Mouse (Mus musculus): ENCODE data around the gene Stk32b.

Stk32b gene

DNA sequence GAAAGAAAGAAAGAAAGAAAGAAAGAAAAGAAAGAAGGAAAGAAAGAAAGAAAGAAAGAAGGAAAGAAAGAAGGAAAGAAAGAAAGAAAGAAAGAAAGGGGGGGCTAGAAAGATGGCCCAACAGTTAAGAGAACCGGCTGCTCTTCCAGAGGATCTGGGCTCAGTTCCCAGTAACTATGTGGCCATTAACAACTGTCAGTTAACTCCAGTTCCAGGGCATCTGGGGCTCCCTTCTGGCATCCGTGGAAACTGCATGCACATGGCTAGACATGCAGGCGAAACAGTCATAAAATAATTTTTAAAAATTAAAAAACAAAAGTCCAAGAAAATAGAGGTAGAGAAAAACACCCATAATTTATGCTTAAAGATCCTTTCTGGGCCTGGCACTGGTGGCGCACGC is 181.7 kb downstream of the Stk32b start:
- DNase-seq (ENCODE audit: extremely low read depth, low read depth, low spot score), result no peak

DNA sequence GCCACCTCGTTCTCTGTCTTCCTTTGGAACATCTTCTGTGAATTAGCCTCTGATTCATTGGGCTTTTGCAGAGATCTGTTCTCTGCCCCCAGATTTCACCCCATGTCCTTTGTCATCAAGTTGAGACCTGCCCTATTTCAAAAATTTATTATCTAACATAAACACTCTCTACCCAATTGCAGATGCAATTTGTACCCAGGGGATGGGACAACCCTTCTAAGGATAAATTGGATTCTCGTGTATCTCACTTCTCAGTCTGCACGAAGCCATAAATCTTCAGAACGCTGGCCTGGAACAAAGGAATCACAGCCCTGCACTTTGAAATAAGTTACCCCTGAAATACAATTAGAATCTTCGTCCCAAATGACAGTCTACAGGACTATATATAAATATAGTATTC is 191.6 kb downstream of the Stk32b start:
- DNase-seq (ENCODE audit: extremely low read depth, low read depth, low spot score), result no peak

DNA sequence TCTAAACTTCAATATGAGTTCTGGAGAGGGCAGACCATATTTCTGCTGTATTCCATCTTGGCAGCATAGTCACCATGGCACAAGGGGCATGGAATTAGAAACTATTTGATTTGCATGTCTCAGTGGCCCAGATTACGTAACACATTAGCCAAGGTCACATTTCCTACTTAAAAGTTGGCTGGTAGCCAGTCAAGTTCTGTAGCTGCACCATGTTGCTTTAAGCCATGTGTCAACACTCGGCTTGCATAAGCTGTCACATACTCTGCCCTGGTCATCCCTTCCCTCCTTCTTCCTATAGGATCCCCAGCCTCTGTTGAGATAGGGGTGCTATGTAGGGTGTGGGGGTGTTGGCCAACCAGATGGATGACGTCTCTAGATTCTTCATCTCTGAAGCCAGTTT is 196.5 kb downstream of the Stk32b start:
- no peak for DNase-seq (ENCODE audit: extremely low read depth, low read depth, low spot score)

DNA sequence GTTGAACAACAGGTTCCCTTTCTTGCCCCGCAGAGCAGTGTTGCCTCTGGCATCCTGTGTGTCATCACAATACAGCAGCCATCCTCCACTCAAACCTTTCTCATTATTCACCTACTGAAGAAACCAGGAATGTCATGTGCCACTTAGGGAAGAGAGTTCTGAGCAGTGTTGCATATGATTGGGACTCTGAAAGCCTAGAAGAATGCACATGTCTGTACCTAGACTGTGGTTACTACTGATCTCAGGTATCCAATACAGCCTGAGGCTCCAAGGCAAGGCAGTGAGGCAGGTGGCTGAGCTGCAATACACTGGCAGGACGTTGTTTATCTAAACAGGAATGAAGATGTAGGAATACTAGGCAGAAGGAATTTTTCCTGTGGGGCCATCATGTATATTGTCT is 204.5 kb downstream of the Stk32b start:
- no peak for DNase-seq (ENCODE audit: extremely low read depth, low read depth, low spot score)

DNA sequence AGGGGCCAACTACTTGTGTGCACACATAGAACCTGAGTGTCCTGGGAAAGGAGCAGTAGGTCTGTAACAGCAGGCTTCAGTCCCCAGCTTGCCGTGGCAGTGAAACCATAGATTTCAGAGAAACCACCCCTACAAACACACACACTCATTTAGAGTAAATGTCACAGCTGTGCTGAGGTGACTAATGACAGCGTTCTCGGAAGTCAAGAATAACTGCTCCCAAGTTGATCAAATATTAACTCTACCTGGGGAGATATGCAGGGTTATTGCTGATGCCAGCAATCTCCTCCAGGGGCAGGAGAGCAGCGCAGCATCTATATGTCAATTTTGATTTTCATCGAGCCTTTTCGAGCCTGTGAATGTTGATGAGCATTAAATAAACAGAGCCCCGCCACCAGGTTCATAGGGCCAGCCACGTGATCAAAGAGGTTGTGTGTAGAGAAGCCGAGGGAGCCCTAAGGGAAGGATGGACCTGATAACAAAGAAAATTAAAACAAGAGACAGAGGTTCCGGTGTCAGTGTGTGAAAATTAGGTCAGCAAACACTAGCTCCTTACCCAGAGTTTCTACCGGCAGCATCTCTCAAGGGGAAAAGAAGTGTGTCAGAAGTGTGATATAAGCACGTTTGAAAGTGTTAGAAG is 210.0 kb downstream of the Stk32b start:
- DNase-seq (ENCODE audit: extremely low read depth, low read depth, low spot score), result no peak

DNA sequence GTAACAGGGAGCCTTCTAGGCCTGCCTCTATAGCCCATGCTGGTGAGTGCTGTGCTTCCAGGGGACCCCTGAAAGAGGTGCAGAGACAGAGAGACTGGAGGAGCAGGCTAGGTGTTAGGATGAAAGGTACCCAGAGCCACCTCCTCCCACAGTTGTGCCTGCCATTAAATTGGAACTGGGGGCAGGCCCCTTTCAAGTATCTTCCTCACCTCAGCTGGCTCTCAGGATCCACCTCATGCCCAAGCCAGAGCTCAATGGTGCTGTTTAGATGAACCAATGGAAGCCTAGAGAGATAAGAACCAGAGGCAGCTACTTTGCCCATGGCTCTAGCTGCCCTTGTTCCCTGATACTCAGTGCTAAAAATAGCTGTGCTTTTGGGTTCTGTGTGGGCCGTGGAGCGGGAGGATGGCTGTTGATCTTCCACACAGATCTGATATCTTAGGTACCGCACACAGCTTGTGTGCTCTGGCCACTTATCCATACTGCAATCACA is 221.9 kb downstream of the Stk32b start:
- no peak for DNase-seq (ENCODE audit: extremely low read depth, low read depth, low spot score)

DNA sequence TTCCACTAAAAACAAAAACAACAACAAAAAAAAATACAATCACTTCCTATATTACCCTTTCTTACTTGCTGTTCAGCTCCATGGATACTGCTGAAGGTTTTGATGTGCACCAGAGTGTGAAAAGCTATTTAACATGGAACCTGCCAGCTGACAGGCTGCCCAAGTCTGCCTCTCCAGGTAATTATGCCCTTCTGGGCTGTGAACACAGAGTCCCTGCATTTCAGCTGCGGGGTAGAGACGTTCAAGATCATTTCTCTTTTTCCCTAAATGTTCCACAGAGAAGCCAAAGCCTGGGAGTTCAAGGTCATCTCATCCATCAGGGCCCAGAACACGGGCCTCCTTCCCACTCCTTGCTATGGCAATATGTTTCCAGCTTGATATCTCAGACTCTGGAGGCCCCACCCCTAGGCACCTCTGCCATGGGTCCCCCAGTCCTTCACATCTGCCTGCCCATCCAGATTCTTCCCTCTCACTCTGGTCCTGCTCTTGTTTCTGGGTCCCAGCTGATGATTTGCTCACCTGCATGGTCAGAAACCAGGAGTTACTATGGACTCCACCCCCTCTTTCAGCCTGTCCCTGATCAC is 244.9 kb downstream of the Stk32b start:
- no peak for DNase-seq (ENCODE audit: extremely low read depth, low read depth, low spot score)

DNA sequence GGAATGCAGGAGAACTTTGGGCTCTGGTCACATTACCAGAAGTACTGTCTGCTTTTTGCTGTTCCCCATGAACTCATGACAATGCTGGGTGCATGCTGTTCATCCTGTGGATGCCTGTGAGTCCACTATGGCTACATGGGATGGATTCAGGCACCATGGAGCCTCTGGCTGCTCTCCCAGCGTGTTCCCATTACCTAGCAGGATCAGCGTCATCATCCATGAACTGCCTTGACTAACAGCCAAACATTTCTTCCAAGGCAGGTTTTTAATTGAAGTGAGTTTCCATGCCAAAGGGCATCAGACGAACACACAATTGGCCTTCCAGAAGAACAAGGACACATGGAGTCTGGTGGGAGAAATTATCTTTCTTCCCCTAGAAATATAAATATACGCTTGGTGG is 245.4 kb downstream of the Stk32b start:
- no peak for DNase-seq (ENCODE audit: extremely low read depth, low read depth, low spot score)

DNA sequence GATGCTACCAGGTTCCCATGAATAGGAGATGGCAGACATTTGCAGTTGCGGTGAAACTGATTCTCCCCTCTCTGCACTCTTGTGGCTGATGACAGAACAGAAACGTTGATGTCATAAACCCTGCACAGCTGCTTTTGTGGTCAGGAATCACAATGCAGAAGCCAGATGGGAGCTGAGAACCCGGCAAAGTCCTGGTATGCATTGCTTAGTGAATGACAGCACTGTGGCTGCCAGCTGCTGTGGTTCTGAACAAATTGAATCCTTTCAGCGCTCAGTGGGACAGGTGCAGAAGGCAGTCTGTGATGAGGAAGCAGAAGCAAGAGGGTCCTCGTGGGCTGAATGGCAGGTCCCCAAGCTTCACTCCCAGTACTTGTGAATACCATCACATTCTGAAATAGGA is 247.9 kb downstream of the Stk32b start:
- no peak for DNase-seq (ENCODE audit: extremely low read depth, low read depth, low spot score)

DNA sequence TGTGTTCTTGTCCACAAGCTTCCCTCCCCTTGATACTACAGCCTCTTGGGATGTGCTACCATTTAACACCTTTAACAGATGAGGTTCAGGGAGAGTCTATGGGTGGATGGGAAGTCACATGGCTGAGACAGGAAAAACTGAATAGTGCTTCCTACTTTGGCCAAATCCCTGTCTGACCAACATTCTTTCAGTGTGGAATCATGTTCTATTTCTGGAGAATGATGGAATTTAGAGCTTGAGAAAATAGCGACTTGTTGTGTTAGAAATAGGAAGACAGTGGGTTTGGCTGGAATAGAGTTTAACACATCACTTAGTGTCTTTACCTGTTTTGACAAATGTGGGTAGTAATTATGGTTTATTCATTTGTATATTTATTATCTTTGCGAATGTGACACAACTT is 249.3 kb downstream of the Stk32b start:
- no peak for DNase-seq (ENCODE audit: extremely low read depth, low read depth, low spot score)

DNA sequence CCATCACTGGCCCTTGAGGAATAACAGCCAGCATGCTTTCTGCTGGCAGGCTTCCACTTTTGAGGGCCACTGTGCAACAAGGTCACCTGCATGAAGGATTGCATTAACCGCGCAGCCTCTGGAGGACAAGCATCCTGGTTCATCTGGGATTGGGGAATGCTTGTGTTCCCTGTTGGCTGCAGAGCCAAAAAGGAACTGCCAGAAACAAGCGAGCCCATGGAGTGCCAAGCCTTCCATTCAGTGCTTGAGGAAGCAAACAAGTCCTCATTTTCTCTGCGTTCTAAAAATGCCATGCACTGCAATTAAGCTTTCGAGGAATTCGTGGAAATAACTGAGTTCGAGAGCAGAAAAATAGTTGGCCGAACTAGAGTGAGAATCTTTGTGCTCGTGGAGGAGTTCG is 251.5 kb downstream of the Stk32b start:
- DNase-seq (ENCODE audit: extremely low read depth, low read depth, low spot score), result no peak

DNA sequence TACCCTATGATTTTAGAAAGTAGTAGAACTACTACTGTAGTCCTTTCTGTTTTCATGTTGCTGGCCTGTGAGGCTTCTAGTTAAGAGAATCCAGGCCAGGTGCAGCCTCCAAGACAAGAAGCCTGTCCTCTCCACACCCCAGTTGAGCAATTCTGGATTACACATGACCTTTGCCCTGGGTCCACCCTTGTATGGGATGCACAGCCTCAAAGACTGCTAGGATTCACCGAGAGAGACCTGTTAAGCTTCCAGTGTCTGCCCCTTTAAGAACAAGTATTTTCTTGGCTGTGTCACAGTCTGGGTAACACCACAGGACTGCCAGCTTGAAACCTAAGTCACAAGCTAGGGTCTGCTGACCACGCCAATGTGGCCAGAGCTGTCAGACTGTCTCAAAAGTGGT is 258.7 kb downstream of the Stk32b start:
- no peak for DNase-seq (ENCODE audit: extremely low read depth, low read depth, low spot score)

DNA sequence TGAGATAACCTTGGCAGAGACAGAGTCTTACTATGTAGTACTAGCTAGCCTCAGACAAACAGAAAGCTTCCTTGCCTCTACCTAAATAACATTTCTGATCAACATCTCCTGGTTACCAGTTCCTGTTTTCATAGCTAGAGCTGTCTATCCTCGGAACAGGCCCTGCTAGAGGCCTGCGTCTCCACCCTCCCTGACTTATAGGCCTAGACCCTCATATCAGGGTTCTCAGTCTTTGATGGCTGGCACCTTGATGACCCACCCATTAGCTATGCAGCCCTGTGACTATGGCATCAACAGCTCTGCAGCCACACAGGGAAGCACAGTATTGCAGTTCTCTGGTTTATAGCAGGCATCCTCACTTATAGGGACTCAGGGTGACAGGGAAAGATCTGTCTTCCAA is 259.1 kb downstream of the Stk32b start:
- DNase-seq (ENCODE audit: extremely low read depth, low read depth, low spot score), result no peak

DNA sequence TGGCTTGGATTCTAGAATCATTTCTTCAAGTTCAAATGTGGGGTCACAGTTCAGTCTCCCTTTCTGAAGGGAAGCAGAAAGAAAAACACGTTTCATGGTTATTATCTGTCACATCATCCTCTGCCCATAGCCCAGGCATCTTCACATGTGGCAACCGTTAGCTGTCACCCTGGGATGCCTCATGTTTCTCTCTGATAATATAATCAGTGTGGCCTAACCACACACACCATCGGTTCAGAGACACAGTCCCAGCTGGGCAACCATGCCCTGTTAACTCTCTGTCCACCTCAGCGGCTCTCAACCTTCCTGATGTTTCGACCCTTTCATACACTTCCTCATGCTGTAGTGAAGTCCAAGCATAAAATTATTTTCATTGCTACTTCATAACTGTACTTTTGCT is 259.8 kb downstream of the Stk32b start:
- no peak for DNase-seq (ENCODE audit: extremely low read depth, low read depth, low spot score)

DNA sequence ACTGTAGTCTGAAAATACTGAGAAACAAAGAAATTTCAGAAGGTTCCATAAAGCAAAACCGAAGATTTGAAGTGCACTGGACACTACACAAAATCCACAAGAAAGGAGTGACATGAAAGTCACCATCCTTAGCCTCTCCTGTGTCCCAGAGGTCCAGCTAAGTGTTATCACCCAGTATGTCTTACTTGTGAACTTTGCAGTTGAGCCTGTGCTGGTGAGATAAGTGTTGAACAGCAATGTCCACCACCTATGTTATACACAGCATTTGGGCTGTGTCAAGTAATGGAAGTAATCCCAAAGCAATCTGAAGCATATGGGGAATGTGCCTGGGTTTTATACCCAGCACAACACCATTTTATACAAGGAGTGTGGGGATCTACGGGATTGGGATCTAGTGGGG is 260.4 kb downstream of the Stk32b start:
- no peak for DNase-seq (ENCODE audit: extremely low read depth, low read depth, low spot score)

DNA sequence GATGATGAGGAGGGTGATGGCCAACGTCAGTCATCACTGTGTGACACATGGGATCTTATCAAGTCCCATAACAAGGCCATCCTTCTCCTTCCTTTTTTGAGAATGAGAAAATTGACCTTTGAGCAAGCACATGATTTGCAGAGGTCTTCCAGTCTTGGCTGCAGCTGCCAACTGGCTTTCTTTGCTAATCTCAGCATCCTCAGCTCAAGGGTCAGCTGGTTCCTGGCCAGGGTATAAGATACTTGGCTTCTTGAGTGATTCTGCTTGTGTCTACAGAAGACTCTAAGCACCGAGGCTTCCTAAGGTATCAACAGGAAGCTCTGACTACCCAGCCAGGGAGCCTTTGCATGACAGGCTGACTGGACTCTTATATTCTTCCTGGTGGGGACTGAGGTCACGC is 269.4 kb downstream of the Stk32b start:
- no peak for DNase-seq (ENCODE audit: extremely low read depth, low read depth, low spot score)

DNA sequence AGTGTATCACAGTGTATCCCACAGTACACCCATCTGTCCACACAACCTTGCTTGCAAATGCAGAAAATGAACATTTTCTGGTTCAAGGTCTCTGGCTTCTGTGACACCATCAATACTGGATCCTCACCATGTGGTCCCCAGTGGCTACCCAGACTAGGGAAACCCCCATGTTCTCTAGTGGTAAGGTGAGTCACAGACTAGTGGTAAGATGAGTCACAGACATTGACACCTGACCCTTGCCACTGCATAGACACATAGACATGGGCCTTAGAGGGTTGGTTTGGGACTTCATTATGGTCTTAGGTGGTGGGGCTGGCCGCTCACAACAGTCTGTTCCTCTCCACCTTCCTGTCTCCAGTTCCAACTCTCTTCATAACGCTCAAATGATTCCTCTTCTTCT is 274.2 kb downstream of the Stk32b start:
- DNase-seq (ENCODE audit: extremely low read depth, low read depth, low spot score), result no peak

DNA sequence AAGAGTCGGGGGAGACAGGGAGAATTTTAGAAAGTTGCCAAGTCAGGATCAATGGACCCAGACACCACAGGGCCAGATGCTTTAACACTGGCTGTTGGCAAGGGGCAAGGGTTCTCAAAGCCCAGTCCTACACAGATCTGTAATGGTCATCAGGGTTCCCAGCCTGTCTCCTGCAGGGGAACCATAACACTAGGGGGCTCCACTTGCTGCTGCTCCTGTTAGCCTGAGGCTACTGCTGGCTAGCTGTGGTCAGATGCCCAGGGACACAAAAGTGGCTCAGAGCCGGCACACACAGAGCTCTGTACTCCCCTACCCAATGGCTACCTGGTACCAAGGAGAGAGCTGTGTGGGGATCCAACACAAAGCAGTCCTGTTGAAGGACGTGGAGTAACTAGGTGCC is 281.6 kb downstream of the Stk32b start:
- DNase-seq (ENCODE audit: extremely low read depth, low read depth, low spot score), result no peak

DNA sequence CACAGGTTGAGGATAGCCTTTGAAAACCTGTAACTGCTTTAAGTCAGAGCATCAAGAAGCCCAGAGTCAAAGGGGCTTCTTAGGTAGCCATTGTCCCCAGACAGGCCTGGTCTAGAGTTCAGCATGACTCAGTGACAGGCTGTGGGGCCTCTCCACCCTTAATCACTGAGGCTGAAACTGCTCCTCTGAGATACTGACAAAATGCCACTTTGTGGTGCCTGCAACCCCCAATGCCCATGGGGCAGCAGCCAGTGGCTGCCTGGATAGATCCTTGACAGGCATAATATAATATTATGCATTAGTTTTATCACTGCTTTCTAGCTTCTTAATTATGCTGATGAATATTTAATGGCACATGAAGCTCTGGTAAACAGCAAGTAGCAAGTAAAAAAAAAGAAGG is 289.8 kb downstream of the Stk32b start:
- DNase-seq (ENCODE audit: extremely low read depth, low read depth, low spot score), result no peak

DNA sequence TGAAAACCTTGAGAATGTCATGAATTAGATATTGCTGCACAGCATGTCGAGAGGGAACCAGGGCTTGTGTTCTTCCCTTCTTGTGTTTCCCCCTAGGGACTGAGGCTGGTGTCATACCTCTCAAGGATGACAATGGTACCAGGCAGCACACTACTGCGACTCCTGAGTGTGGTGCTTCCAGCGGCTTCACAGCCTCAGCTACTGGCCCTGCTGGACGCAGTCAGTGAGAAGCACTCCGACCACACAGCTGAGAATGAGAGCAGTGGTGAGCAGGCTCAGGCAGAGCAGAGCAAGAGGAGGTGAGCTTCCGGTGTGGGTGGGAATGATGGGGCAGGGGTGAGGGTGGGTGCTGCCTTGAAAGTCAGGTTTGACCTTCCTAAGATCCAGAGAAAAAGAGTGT is 297.9 kb downstream of the Stk32b start:
- no peak for DNase-seq (ENCODE audit: extremely low read depth, low read depth, low spot score)
